16 mouse cellular contexts compared by ENCODE assay signal in genomic region chr1:62955340-62955739, GRCm38 (mm10).
"Had no signal": no experiment of that assay in that cellular context is flagged by ENCODE, and none has a peak within 500 bp of the region (broad histone marks: within the 10 kb centered on the region; RNA-seq: fewer than 3 reads in every experiment).

No protein-coding gene starts in this region.

- H3K4me3 ChIP-seq: megakaryocyte, embryonic 14.5 days; midbrain, embryonic 13.5 days; midbrain, embryonic 15.5 days; neural tube, embryonic 12.5 days; stomach, embryonic 15.5 days had no signal

- DNase-seq: liver, postnatal 0 days; lung, embryonic 14.5 days; lung, postnatal 14 days; lung, postnatal 36 days; right cerebral cortex, postnatal 14 days; thymus, adult 2 months; thymus, postnatal 25 days; thymus, postnatal 4 days had no signal

- H3K4me2 ChIP-seq: lung, embryonic 14.5 days; midbrain, embryonic 11.5 days; midbrain, embryonic 13.5 days; midbrain, embryonic 15.5 days; neural tube, embryonic 12.5 days; stomach, embryonic 15.5 days had no signal

- H3K4me1 ChIP-seq: megakaryocyte, embryonic 14.5 days; stomach, embryonic 15.5 days had no signal

- H3K9ac ChIP-seq: liver, postnatal 0 days; lung, embryonic 14.5 days; midbrain, embryonic 13.5 days; midbrain, embryonic 15.5 days; neural tube, embryonic 12.5 days; stomach, embryonic 15.5 days had no signal

- H3K27me3 ChIP-seq: midbrain, embryonic 15.5 days; neural tube, embryonic 12.5 days; stomach, embryonic 15.5 days had no signal

- ATAC-seq: liver, postnatal 0 days; midbrain, embryonic 13.5 days; midbrain, embryonic 15.5 days had no signal

- H3K36me3 ChIP-seq: midbrain, embryonic 13.5 days; midbrain, embryonic 15.5 days; neural tube, embryonic 12.5 days; stomach, embryonic 15.5 days had no signal

- H3K27ac ChIP-seq: macrophage; midbrain, embryonic 13.5 days; midbrain, embryonic 15.5 days; neural tube, embryonic 12.5 days; stomach, embryonic 15.5 days; stomach, postnatal 0 days had no signal

- H3K9me3 ChIP-seq: megakaryocyte, embryonic 14.5 days; midbrain, embryonic 13.5 days; midbrain, embryonic 15.5 days; neural tube, embryonic 12.5 days; stomach, embryonic 15.5 days had no signal
